Mouse (Mus musculus) mature B cell (primary cell): ENCODE data around the gene Col18a1.

Source experiments
- in situ Hi-C: fragments of 300-500 bp; cut with MboI; formaldehyde crosslinking; loops from 2 replicates; pipeline ENCODE4 v1.14.3; 2019

Gene Col18a1

DNA sequence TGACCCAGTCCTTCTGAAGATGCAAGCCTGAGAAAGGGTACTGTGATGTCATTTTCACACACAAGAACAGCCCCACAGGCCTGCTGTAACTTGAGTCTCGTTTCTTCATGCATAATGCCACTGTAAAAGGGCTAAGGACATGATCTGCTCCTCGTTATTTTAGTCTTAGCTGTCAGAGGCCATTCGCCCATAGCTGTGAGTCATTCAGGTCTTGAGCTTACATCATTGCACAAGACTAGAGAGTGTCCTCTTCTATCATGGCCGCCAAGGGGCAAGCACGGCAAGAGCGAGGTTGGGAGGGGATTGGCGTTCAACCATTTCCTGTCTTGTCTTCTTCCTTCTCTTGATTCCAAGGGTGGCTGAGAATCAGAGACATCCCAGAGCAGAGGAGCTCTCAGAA lies 150.3 kb downstream of the Col18a1 start:
- in situ Hi-C loops: no loop called here

DNA sequence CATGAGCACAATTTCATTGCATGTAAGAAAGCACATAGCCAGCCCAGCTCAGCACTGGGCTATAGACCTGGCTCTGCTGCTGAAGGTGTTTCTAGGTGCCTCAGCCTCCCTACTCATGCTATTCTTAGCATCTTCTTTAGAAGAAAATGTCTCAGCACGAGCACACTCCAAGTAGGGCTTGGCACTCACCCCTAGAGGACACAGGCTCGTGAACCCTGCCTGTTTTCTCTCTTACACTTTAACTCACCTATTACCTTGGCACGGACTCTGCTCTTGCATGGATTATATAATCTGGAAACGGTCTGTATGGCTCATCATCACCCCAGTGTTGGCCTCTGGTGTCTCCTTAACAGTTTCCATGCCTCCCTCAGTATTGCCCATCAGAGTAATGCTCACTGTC lies 154.7 kb downstream of the Col18a1 start:
- in situ Hi-C loops: no loop called here

DNA sequence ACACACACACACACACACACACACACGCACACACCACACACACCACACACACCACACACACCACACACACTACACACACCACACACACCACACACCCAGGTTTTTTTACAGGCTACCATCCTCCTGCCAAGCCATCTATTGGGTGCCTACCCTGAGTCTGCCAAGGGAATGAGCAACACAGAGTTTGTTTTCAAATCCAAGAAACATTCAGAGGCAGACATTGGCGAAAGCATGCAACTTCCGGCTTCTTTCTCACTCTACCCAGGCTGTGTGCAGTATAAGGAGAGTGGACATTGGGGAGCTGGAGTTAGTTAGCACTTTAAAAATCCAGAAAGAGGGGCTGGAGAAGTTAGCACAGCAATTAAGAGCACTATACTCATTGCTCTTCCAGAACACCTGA lies 157.7 kb downstream of the Col18a1 start:
- in situ Hi-C loops: no loop called here

DNA sequence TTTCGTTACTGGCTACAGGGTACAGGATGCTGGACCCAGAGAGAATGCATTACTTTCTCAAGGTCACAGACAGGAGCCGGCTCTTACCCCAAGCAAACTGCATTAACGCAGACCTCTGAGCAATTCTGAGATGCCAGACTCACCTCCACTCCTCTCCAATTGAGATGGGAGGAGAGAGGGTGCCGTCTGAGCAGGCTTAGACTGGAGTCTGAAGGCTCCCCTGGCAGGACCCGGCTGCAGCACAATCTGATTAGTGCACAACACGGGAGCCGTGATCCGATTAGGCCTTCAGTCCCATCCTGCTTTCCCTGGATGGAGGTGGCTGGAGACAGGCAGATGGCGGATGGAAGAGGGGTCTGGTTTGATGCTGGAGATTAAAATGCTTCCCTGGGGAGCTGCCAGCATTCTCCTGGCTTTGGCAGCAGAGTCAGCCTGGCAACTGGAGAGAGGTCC lies 158.2 kb downstream of the Col18a1 start:
- in situ Hi-C loops: no loop called here

DNA sequence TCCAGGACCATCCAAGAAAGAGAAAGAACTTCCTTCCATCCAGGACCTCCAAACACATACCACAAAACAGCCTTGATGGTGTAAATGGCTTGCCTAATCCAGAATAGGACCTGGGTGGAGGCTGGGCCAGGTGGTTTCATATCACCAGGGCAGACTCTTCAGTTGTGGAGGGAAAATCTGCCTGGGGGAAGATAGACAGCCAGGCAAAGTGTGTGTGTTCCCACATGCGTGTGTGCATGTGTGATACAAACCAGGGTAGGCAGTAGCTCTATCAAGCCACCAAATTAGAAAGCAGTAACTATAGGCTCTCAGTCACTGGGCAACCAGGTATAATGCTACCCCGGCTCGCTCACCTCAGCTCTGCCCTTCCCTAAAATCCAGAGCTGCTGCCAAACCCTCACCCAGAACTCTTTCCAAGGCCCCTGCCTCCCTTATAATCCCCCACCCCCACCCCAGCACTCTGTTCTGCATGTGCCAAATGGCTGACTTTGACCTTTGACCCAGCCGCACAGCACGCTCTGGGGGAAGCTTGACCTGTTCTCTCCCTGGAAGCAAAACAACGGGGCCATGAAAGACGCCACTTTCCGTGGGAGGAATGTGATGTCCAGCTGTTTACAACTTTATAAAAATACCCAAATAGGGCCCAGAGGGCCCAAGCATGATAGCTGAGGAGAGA lies 158.8 kb downstream of the Col18a1 start:
- in situ Hi-C loops: no loop called here

DNA sequence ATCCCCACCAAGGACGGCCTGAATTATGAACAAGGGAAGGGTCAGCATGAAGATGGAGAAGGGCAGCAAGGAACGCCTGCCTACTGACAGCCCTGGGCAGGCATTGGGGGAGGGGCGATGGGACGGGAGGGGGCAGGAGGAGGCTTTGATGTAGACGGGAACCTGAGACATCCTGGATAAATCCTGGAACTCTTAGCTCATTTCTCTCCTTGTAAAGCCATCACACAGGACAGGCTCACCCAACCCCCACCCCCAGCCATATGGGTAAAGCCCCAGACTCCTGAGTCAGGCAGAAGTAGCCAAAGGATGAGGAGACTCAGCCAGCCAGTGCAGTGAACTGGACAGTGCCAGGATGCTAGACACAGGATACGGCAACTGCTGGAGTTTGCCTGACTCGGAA lies 161.4 kb downstream of the Col18a1 start:
- in situ Hi-C loops: no loop called here
